Mouse (Mus musculus) MEL (cell line): ENCODE measurements at regions not wholly inside any gene's neighbourhood (a gene's known extent, or its start where the extent isn't known, plus 50 kb on each side); places are given as distances from the start of the nearest gene placed in this dataset.

Experiments
- DNase-seq: peaks from one replicate; pipeline ENCODE4 v3.0.0; 2011; ENCODE audit warnings: low read depth, low spot score
- H3K27ac ChIP-seq: 2 replicates; pipeline ENCODE4 v1.5.1; 2012; ENCODE audit warnings: low read depth, mild to moderate bottlenecking, control low read depth, low read length, moderate library complexity; ENCODE audit not compliant: control insufficient read depth
- H3K27me3 ChIP-seq, 2 experiments: fragments of 150-350 bp in 1 of 2; sonication (generic) in 1 of 2; 2 replicates each; pipeline ENCODE4 v1.6.1; 2012; ENCODE audit warnings: low read length in 2 of 2, mild to moderate bottlenecking in 2 of 2, improper control_type of control experiment in 1 of 2, moderate library complexity in 1 of 2; ENCODE audit not compliant: insufficient read depth in 2 of 2, control insufficient read depth in 1 of 2
- H3K36me3 ChIP-seq, 2 experiments: 2 replicates each; pipeline ENCODE4 v1.6.1; 2012 to 2014; ENCODE audit warnings: low read length in 2 of 2, improper control_type of control experiment in 1 of 2, inconsistent platforms in 1 of 2, mild to moderate bottlenecking in 1 of 2; ENCODE audit not compliant: insufficient read depth in 2 of 2, control insufficient read depth in 1 of 2
- H3K4me1 ChIP-seq, 2 experiments: fragments of 150-350 bp in 1 of 2; sonication (generic) in 1 of 2; 2 replicates each; pipeline ENCODE4 v1.6.1; 2012; ENCODE audit warnings: low read length in 2 of 2, improper control_type of control experiment in 1 of 2, mild to moderate bottlenecking in 1 of 2; ENCODE audit not compliant: insufficient read depth in 2 of 2, control insufficient read depth in 1 of 2
- H3K4me3 ChIP-seq, 2 experiments: fragments of 150-350 bp in 1 of 2; sonication (generic) in 1 of 2; 2 replicates each; pipeline ENCODE4 v1.5.1; 2012; ENCODE audit warnings: low read depth in 2 of 2, low read length in 2 of 2, mild to moderate bottlenecking in 2 of 2, moderate library complexity in 2 of 2, control low read depth in 1 of 2, improper control_type of control experiment in 1 of 2; ENCODE audit not compliant: control insufficient read depth in 1 of 2, insufficient read depth in 1 of 2
- H3K79me2 ChIP-seq: 2 replicates; pipeline ENCODE4 v1.6.1; 2012; ENCODE audit warnings: mild to moderate bottlenecking, low read length, moderate library complexity; ENCODE audit not compliant: control insufficient read depth, poor library complexity, insufficient read depth
- H3K9ac ChIP-seq: 2 replicates; pipeline ENCODE4 v1.6.1; 2012; ENCODE audit warnings: low read depth, mild to moderate bottlenecking, control low read depth, low read length, moderate library complexity; ENCODE audit not compliant: control insufficient read depth, poor library complexity, severe bottlenecking
- H3K9me3 ChIP-seq: fragments of 150-350 bp; sonication (generic); replicated peaks from 2 replicates; pipeline ENCODE4 v1.6.1; 2012; ENCODE audit warnings: mild to moderate bottlenecking, low read length, improper control_type of control experiment, moderate library complexity; ENCODE audit not compliant: insufficient read depth
- BHLHE40 ChIP-seq: IDR thresholded peaks from 2 replicates; pipeline ENCODE4 v1.6.1; 2012; ENCODE audit warnings: low read depth, mild to moderate bottlenecking, inconsistent platforms, low read length, improper control_type of control experiment, borderline replicate concordance
- CHD2 ChIP-seq: IDR thresholded peaks from 2 replicates; pipeline ENCODE4 v1.6.1; 2011; ENCODE audit warnings: low read length, improper control_type of control experiment
- CTCF ChIP-seq, 3 experiments: IDR thresholded peaks in 2 of 3; conservative IDR thresholded peaks in 1 of 3; 2 replicates each; pipeline ENCODE4 v1.5.1; 2011 to 2012; ENCODE audit warnings: low read length in 3 of 3, low read depth in 2 of 3, mild to moderate bottlenecking in 2 of 3, improper control_type of control experiment in 1 of 3, inconsistent platforms in 1 of 3, mixed read lengths in 1 of 3, moderate library complexity in 1 of 3; ENCODE audit not compliant: control insufficient read depth in 1 of 3, insufficient read depth in 1 of 3, poor library complexity in 1 of 3, severe bottlenecking in 1 of 3
- EP300 ChIP-seq, 2 experiments: IDR thresholded peaks; 2 replicates each; pipeline ENCODE4 v1.6.1; 2011; ENCODE audit warnings: improper control_type of control experiment in 2 of 2, low read length in 2 of 2, low read depth in 1 of 2, mild to moderate bottlenecking in 1 of 2
- GATA1 ChIP-seq: IDR thresholded peaks from 2 replicates; pipeline ENCODE4 v1.6.1; 2011; ENCODE audit warnings: low read depth, low read length, improper control_type of control experiment
- HCFC1 ChIP-seq: IDR thresholded peaks from 2 replicates; pipeline ENCODE4 v1.6.1; 2012; ENCODE audit warnings: low read depth, mild to moderate bottlenecking, inconsistent platforms, low read length, improper control_type of control experiment, moderate library complexity
- MAFK ChIP-seq: IDR thresholded peaks from 2 replicates; pipeline ENCODE4 v1.6.1; 2011; ENCODE audit warnings: low read depth, mild to moderate bottlenecking, low read length, improper control_type of control experiment, borderline replicate concordance
- MAX ChIP-seq: IDR thresholded peaks from 2 replicates; pipeline ENCODE4 v1.6.1; 2011; ENCODE audit warnings: low read length, improper control_type of control experiment
- MAZ ChIP-seq: IDR thresholded peaks from 2 replicates; pipeline ENCODE4 v1.6.1; 2012; ENCODE audit warnings: low read depth, mild to moderate bottlenecking, inconsistent platforms, low read length, improper control_type of control experiment
- MYB ChIP-seq: IDR thresholded peaks from 2 replicates; pipeline ENCODE4 v1.6.1; 2011; ENCODE audit warnings: mild to moderate bottlenecking, low read depth, low read length, improper control_type of control experiment
- NRF1 ChIP-seq: IDR thresholded peaks from 2 replicates; pipeline ENCODE4 v1.6.1; 2014; ENCODE audit warnings: low read depth, mild to moderate bottlenecking, inconsistent platforms, low read length, improper control_type of control experiment, moderate library complexity; ENCODE audit not compliant: poor library complexity, insufficient read depth, severe bottlenecking
- POLR2A ChIP-seq, 2 experiments: IDR thresholded peaks; 2 replicates each; pipeline ENCODE4 v1.6.1; 2011 to 2012; ENCODE audit warnings: low read length in 2 of 2, mild to moderate bottlenecking in 2 of 2, control low read depth in 1 of 2, improper control_type of control experiment in 1 of 2, low read depth in 1 of 2, moderate library complexity in 1 of 2; ENCODE audit not compliant: control insufficient read depth in 1 of 2, insufficient read depth in 1 of 2, poor library complexity in 1 of 2
- POLR2AphosphoS5 ChIP-seq: IDR thresholded peaks from 2 replicates; pipeline ENCODE4 v1.6.1; 2012; ENCODE audit warnings: low read depth, borderline replicate concordance, mild to moderate bottlenecking, inconsistent platforms, low read length, moderate library complexity, mixed read lengths
- RCOR1 ChIP-seq: IDR thresholded peaks from 2 replicates; pipeline ENCODE4 v1.6.1; 2012; ENCODE audit warnings: low read depth, mild to moderate bottlenecking, inconsistent platforms, low read length, improper control_type of control experiment
- SMC3 ChIP-seq: IDR thresholded peaks from 2 replicates; pipeline ENCODE4 v1.6.1; 2011; ENCODE audit warnings: low read depth, low read length, improper control_type of control experiment
- TAL1 ChIP-seq: IDR thresholded peaks from 2 replicates; pipeline ENCODE4 v1.6.1; 2012; ENCODE audit warnings: mild to moderate bottlenecking, inconsistent platforms, low read length, moderate library complexity, mixed read lengths
- UBTF ChIP-seq: IDR thresholded peaks from 2 replicates; pipeline ENCODE4 v1.6.1; 2012; ENCODE audit warnings: low read depth, mild to moderate bottlenecking, inconsistent platforms, low read length, improper control_type of control experiment, moderate library complexity, borderline replicate concordance; ENCODE audit not compliant: insufficient read depth
- USF1 ChIP-seq: IDR thresholded peaks from 2 replicates; pipeline ENCODE4 v1.6.1; 2014; ENCODE audit warnings: low read depth, mild to moderate bottlenecking, inconsistent platforms, low read length, improper control_type of control experiment, moderate library complexity
- ZKSCAN1 ChIP-seq: IDR thresholded peaks from 2 replicates; pipeline ENCODE4 v1.6.1; 2012; ENCODE audit warnings: low read depth, mild to moderate bottlenecking, inconsistent platforms, low read length, improper control_type of control experiment, moderate library complexity
- ZMIZ1 ChIP-seq: IDR thresholded peaks from 2 replicates; pipeline ENCODE4 v1.6.1; 2012; ENCODE audit warnings: low read depth, mild to moderate bottlenecking, inconsistent platforms, low read length, improper control_type of control experiment, moderate library complexity
- ZNF384 ChIP-seq: IDR thresholded peaks from 2 replicates; pipeline ENCODE4 v1.6.1; 2012; ENCODE audit warnings: low read depth, mild to moderate bottlenecking, inconsistent platforms, low read length, improper control_type of control experiment

DNA sequence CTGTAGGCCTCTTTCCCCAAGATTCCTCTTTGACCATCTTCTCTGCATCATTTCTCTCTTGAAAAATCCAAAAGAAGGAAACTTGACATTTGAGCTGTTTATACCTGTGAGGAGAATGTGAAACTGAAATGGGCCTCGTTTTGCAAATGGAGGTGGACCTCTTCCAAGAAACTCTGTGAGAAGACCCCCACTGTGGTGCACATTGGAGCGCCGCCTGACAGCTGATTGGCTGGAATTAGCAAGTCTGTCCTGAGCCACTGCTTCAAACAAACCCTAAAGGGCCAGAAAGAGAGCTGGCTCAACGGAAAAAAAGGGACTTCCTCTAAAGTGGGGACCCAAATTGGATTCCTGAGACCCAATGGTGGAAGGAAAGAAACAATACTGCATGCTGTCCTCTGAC, 250.9 kb upstream of the Trpc7 start:
- no peaks in the 10 kb centered on the region for H3K9me3 ChIP-seq
- no peak overlapping the region for H3K9ac ChIP-seq
- no peaks in the 10 kb centered on the region for H3K36me3 ChIP-seq
- no peaks in the 10 kb centered on the region for H3K4me1 ChIP-seq
- TF ChIP-seq POLR2A (IDR thresholded peaks at IDR 0.05; ENCODE audit: control insufficient read depth in 1 of 2, insufficient read depth in 1 of 2, low read depth in 1 of 2, low read length in 2 of 2, poor library complexity in 1 of 2) (no peak), SMC3 (no peak), POLR2AphosphoS5 (no peak), MAFK (no peak), HCFC1 (no peak), ZKSCAN1 (no peak), TAL1 (no peak), CTCF (IDR thresholded peaks at IDR 0.05 in 2 of 3, conservative IDR thresholded peaks at IDR 0.05 in 1 of 3; ENCODE audit: control insufficient read depth in 1 of 3, insufficient read depth in 1 of 3, low read depth in 2 of 3, low read length in 3 of 3, poor library complexity in 1 of 3, severe bottlenecking in 1 of 3) (no peak)
- no peak overlapping the region for H3K4me3 ChIP-seq
- DNase-seq, result no peak
- H3K27me3 ChIP-seq, result no peaks in the 10 kb centered on the region
- no peak overlapping the region for H3K27ac ChIP-seq
- H3K79me2 ChIP-seq, result no peaks in the 10 kb centered on the region

DNA sequence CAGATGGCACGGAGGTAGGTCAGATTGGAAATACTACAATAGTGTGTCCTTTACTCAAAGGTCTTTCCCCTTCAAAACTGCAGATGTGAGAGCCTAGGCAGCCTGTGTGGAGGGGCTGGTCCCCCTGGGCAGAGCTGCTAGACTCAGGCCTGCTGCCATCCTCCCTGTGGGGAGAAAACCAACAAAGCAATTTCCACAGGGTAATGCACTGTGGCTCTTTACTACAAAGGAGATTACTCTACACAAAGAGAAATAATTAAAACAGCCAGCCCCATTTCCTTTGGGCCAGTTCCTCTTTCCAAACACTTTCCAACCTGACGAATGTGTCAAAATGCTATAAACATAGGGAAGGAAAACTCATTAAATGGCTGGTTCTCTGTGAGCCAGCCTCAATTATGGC, 250.0 kb upstream of the Trpc7 start:
- no peaks in the 10 kb centered on the region for H3K4me1 ChIP-seq
- no peak for DNase-seq
- H3K27ac ChIP-seq, result no peak overlapping the region
- H3K4me3 ChIP-seq, result no peak overlapping the region
- no peaks in the 10 kb centered on the region for H3K36me3 ChIP-seq
- H3K9ac ChIP-seq, result no peak overlapping the region
- no peaks in the 10 kb centered on the region for H3K79me2 ChIP-seq
- no peaks in the 10 kb centered on the region for H3K9me3 ChIP-seq
- TF ChIP-seq MAX (no peak), NRF1 (no peak), HCFC1 (no peak), BHLHE40 (no peak), SMC3 (no peak), EP300 (IDR thresholded peaks at IDR 0.05; ENCODE audit: low read depth in 1 of 2, low read length in 2 of 2) (no peak), UBTF (no peak), CTCF (IDR thresholded peaks at IDR 0.05 in 2 of 3, conservative IDR thresholded peaks at IDR 0.05 in 1 of 3; ENCODE audit: control insufficient read depth in 1 of 3, insufficient read depth in 1 of 3, low read depth in 2 of 3, low read length in 3 of 3, poor library complexity in 1 of 3, severe bottlenecking in 1 of 3) (no peak)
- TF ChIP-seq, all 39 proteins: peak for 0
- no peaks in the 10 kb centered on the region for H3K27me3 ChIP-seq

DNA sequence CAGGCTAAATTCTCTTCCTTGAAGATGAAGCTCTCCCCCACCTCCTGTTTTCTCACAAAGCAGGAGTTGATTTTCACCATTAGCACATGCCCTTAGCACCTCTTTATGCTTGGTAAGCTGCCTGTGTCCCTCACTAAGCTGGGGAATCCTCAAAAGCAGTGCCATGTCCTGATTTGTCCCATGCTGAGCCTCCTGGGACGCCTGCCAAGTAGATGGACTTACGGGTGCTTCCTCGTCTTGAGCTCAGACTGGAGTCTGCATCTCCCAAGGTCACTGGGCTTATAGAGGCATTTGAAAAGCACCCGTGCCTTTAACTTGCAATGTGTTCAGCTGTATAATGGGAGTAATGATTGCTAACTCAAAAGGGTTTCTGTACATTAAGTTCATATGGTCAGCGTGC, 247.1 kb upstream of the Trpc7 start:
- Histone ChIP-seq H3K27ac (no peak overlapping the region), H3K4me1 (no peaks in the 10 kb centered on the region), H3K4me3 (no peak overlapping the region), H3K79me2 (no peaks in the 10 kb centered on the region), H3K36me3 (no peaks in the 10 kb centered on the region), H3K9me3 (no peaks in the 10 kb centered on the region), H3K27me3 (no peaks in the 10 kb centered on the region; a peak in 1 of 4 replicates), H3K9ac (no peak overlapping the region)
- no peak for DNase-seq
- no peak for TF ChIP-seq RCOR1
- no peak for TF ChIP-seq USF1
- no peak for TF ChIP-seq GATA1
- no peak for TF ChIP-seq MYB
- no peak for TF ChIP-seq POLR2AphosphoS5
- no peak for TF ChIP-seq MAZ
- TF ChIP-seq CHD2, result no peak
- no peak for TF ChIP-seq ZNF384
- no peak for TF ChIP-seq TAL1
- TF ChIP-seq ZMIZ1, result no peak
